Comparison of ENCODE assay signal across 18 mouse cellular contexts in the genomic region with DNA sequence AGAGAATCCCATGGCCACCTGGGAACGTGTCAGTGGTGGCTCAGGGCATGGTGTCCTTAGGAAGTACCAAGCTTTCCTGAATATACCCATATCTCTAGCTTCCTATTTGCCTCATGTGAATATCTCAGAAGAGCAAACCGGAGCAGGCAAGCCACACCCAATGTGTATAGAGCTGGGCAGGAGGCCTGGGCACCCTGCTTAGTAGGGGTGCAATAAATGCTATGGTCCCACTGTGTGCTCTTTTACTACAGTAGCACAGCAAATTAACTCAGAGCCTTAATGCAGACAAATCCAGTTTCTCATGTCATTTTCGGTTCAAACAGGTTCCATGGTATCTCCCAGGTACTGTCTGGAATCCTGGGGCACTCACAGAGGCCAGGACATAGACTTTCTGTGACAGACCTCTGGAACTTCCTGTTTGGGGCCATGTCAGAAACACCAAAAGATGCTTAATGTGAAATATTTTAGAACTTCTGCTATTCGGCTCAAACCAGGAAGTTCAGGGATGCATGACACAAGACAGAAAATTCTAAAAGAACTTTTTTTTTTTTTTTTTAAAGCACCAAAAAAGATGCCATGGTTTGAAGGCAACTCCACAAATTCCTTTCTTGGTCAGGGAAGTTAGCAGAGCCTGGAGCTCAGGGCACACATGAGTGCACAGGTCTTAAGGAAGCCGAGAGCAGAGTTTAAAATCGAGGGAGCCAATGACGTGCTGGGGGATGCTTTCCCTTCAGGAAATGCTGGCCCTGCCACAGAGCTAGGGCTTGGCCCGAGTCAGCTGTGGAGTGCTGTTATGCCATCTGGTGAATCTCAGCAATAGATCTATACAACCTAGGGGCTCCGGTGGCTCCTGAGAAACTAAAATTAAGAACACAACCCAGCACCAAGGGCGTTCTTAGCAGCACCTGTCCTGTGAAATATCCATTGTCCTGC. TPM values are rescaled to one million over a fixed set of nuclear protein-coding genes. Genes with fewer than 3 reads are reported as not detected.
DNase-seq lines count a peak whose midpoint lies in the region; ATAC-seq and TF ChIP-seq lines count a peak whose summit lies in the region.
"Had no signal": no experiment of that assay in that cellular context is flagged by ENCODE, and none has a peak within 500 bp of the region (broad histone marks: within the 10 kb centered on the region; RNA-seq: fewer than 3 reads in every experiment).

No protein-coding gene starts in this region.

- no peak overlapping the region for H3K4me2 ChIP-seq in intestine, embryonic 15.5 days (replicated peaks)
- H3K4me2 ChIP-seq in forebrain, embryonic 16.5 days (ENCODE audit: low read length), result no peak overlapping the region
- H3K4me2 ChIP-seq: forebrain, embryonic 13.5 days; limb, embryonic 15.5 days; midbrain, embryonic 12.5 days had no signal

- no peak for TF ChIP-seq POLR2A in spleen, adult 2 months (IDR thresholded peaks at IDR 0.05; ENCODE audit: low read depth, low read length)

- DNase-seq in spleen, adult 2 months (ENCODE audit: low read depth in 1 of 2, low spot score in 2 of 2), result peak; percentile 37 to 49
- DNase-seq in spleen, postnatal 10 days (ENCODE audit: low spot score in 2 of 2), result no peak
- no peak for DNase-seq in Patski (ENCODE audit: low read depth, low spot score)
- DNase-seq in splenic B cell, adult 2 months (ENCODE audit: low read depth, low spot score), result peak; percentile 77
- no peak for DNase-seq in ovary, postnatal 10 days (ENCODE audit: low spot score)
- DNase-seq in heart, postnatal 10 days, result no peak
- DNase-seq: cerebellum, adult 2 months; heart, adult 18-20 months; kidney, postnatal 10 days; layer of hippocampus, adult 9-11 months; lung, postnatal 10 days; thymus, postnatal 36 days had no signal

- peaks cover 16% of the 10 kb centered on the region for H3K4me1 ChIP-seq in spleen, adult 2 months (ENCODE audit: control insufficient read depth, insufficient read depth, insufficient read length)
- peaks cover 13% of the 10 kb centered on the region for H3K4me1 ChIP-seq in intestine, embryonic 15.5 days (replicated peaks)
- H3K4me1 ChIP-seq in forebrain, embryonic 16.5 days (replicated peaks; ENCODE audit: control insufficient read depth, insufficient read depth, low read length), result no peaks in the 10 kb centered on the region
- H3K4me1 ChIP-seq: forebrain, embryonic 13.5 days; limb, embryonic 15.5 days; midbrain, embryonic 12.5 days had no signal

- no peaks in the 10 kb centered on the region for H3K36me3 ChIP-seq in spleen, adult 2 months (ENCODE audit: control insufficient read depth, insufficient read depth, low read length)
- no peaks in the 10 kb centered on the region for H3K36me3 ChIP-seq in intestine, embryonic 15.5 days
- no peaks in the 10 kb centered on the region for H3K36me3 ChIP-seq in splenic B cell, adult 2 months (ENCODE audit: control insufficient read depth, insufficient read depth, low read length, poor library complexity, severe bottlenecking)
- no peaks in the 10 kb centered on the region for H3K36me3 ChIP-seq in forebrain, embryonic 16.5 days (ENCODE audit: control insufficient read depth, insufficient read depth)
- H3K36me3 ChIP-seq: limb, embryonic 15.5 days; midbrain, embryonic 12.5 days had no signal

- H3K27ac ChIP-seq in spleen, adult 2 months (ENCODE audit: insufficient read depth, low read length), result peak overlapping the region; percentile 96
- 0 out of 2 replicates have a peak overlapping the region, but pooled peaks have one; percentile 77 for H3K27ac ChIP-seq in intestine, embryonic 15.5 days
- H3K27ac ChIP-seq in forebrain, embryonic 16.5 days (ENCODE audit: low read length), result no peak overlapping the region
- H3K27ac ChIP-seq: forebrain, embryonic 13.5 days; hindbrain, postnatal 0 days; limb, embryonic 15.5 days; midbrain, embryonic 12.5 days had no signal

- POLR2A ChIA-PET in Patski (lab: Charles Lee), result no interaction called here

- WGBS in spleen, adult 2 months, result 28% methylated on average over 10 of the region's 10 CpGs
- WGBS in intestine, embryonic 15.5 days, result 60% methylated on average over 10 of the region's 10 CpGs
- 65% methylated on average over 10 of the region's 10 CpGs for WGBS in forebrain, embryonic 16.5 days

- TF ChIP-seq CTCF in spleen, adult 2 months (IDR thresholded peaks at IDR 0.05; ENCODE audit: extremely low read depth, insufficient read depth, insufficient read length, insufficient replicate concordance), result no peak
- no peak for TF ChIP-seq CTCF in Patski (IDR thresholded peaks at IDR 0.05)

- CTCF ChIA-PET in Patski (lab: Charles Lee), result interaction anchor here (1.2 kb wide), 1 partner anchor 131 kb away, joined by 5 read pairs; no protein-coding TSS in a partner anchor

- intact Hi-C loops in heart, postnatal 10 days (cut with DNase I), result no loop called here

- no peak overlapping the region for H3K4me3 ChIP-seq in spleen, adult 2 months (ENCODE audit: extremely low read depth, insufficient read depth, insufficient read length)
- H3K4me3 ChIP-seq in intestine, embryonic 15.5 days (replicated peaks), result no peak overlapping the region
- no peak overlapping the region for H3K4me3 ChIP-seq in forebrain, embryonic 16.5 days (replicated peaks; ENCODE audit: low read length)
- H3K4me3 ChIP-seq: forebrain, embryonic 13.5 days; limb, embryonic 15.5 days; midbrain, embryonic 12.5 days had no signal

- in situ Hi-C loops in Patski (cut with MboI; ENCODE audit: low pct_unique_long_range_greater_than_20kb), result no loop called here

- peak; percentile 59 for ATAC-seq in Patski
- peak; percentile 2; the same call in 1 of the 2 replicates for ATAC-seq in intestine, embryonic 15.5 days
- ATAC-seq in forebrain, embryonic 16.5 days, result no peak
- ATAC-seq: forebrain, embryonic 13.5 days; hindbrain, postnatal 0 days had no signal

- no peaks in the 10 kb centered on the region for H3K9me3 ChIP-seq in intestine, embryonic 15.5 days
- no peaks in the 10 kb centered on the region for H3K9me3 ChIP-seq in forebrain, embryonic 16.5 days (ENCODE audit: control insufficient read depth, low read length)
- H3K9me3 ChIP-seq: forebrain, embryonic 13.5 days; limb, embryonic 15.5 days; midbrain, embryonic 12.5 days had no signal

- H3K27me3 ChIP-seq in spleen, adult 2 months (ENCODE audit: control insufficient read depth, insufficient read depth, low read length), result no peaks in the 10 kb centered on the region
- H3K27me3 ChIP-seq in Patski, result no peaks in the 10 kb centered on the region
- no peaks in the 10 kb centered on the region; the same call in 1 of the 2 replicates for H3K27me3 ChIP-seq in intestine, embryonic 15.5 days (replicated peaks)
- no peaks in the 10 kb centered on the region for H3K27me3 ChIP-seq in splenic B cell, adult 2 months (ENCODE audit: control insufficient read depth, insufficient read depth, low read length, poor library complexity, severe bottlenecking)
- H3K27me3 ChIP-seq in forebrain, embryonic 16.5 days (replicated peaks; ENCODE audit: control insufficient read depth, insufficient read depth, low read length), result no peaks in the 10 kb centered on the region
- H3K27me3 ChIP-seq: forebrain, embryonic 13.5 days; limb, embryonic 15.5 days; midbrain, embryonic 12.5 days had no signal

- no peak overlapping the region for H3K9ac ChIP-seq in intestine, embryonic 15.5 days
- no peak overlapping the region for H3K9ac ChIP-seq in forebrain, embryonic 16.5 days (replicated peaks; ENCODE audit: low read depth, low read length)
- H3K9ac ChIP-seq: forebrain, embryonic 13.5 days; limb, embryonic 15.5 days; midbrain, embryonic 12.5 days had no signal

RNA-seq across cellular contexts. Expression of gene D10Jhu81e, which starts 20.5 kb away (rescaled TPM):
- 68.7 and 105 TPM in 2 replicates for polyA plus RNA-seq in spleen, adult 2 months (2012; rRNA removed)
- polyA plus RNA-seq in Patski (2021), result 88.8 TPM
- 34.9 and 37.2 TPM in 2 replicates for polyA plus RNA-seq in intestine, embryonic 15.5 days (2015; fragmentation: Nextera tagmentation; extraction: Ambion mirVana)
- total RNA-seq in heart, postnatal 10 days (2021), result 100 to 1,000 TPM; 279 to 284 TPM
- polyA plus RNA-seq in forebrain, embryonic 16.5 days (2015; fragmentation: Nextera tagmentation; extraction: Ambion mirVana), result 22.9 and 29.4 TPM in 2 replicates

RNA-seq across cellular contexts. Expression of gene Pwp2, which starts 35.8 kb away (rescaled TPM):
- polyA plus RNA-seq in spleen, adult 2 months (2012; rRNA removed), result 11.2 and 11.7 TPM in 2 replicates
- polyA plus RNA-seq in Patski (2021), result 19.7 TPM
- polyA plus RNA-seq in intestine, embryonic 15.5 days (2015; fragmentation: Nextera tagmentation; extraction: Ambion mirVana), result 17.5 and 17.7 TPM in 2 replicates
- total RNA-seq in heart, postnatal 10 days (2021), result 10 to 100 TPM in 1 of 2 experiments, 1 to 10 TPM in 1; 9.8 to 10.8 TPM
- 24.5 TPM in 2 replicates for polyA plus RNA-seq in forebrain, embryonic 16.5 days (2015; fragmentation: Nextera tagmentation; extraction: Ambion mirVana)

Comparison
In these comparisons a context has a peak if more than half of its experiments do, and no peak if none do; other contexts are left out.
1. DNase-seq: peak in spleen, adult 2 months (2 of 2) and splenic B cell, adult 2 months (single experiment); none in spleen, postnatal 10 days (0 of 2), Patski (single experiment), ovary, postnatal 10 days (single experiment) and heart, postnatal 10 days (0 of 2).